Mouse (Mus musculus): Measurements from ENCODE around the gene Fras1.
A peak's percentile ranks its signal among the peaks of the same experiment; 100 is the strongest.

The Fras1 gene

GRCm38 (mm10) chr5:96677498-96677897 lies 303.7 kb downstream of the Fras1 start:
- peak; percentile 5 for DNase-seq (ENCODE audit: low read depth, low spot score)

- no peak for DNase-seq (ENCODE audit: low read depth, low spot score)
Measured at GRCm38 (mm10) chr5:96681085-96681484, 307.3 kb downstream of the Fras1 start.

GRCm38 (mm10) chr5:96682777-96683176 lies 309.0 kb downstream of the Fras1 start:
- no peak for DNase-seq (ENCODE audit: low read depth, low spot score)

- DNase-seq (ENCODE audit: low read depth, low spot score), result no peak
Measured at GRCm38 (mm10) chr5:96688885-96689284, 315.1 kb downstream of the Fras1 start.

- DNase-seq (ENCODE audit: low read depth, low spot score), result no peak
Measured at GRCm38 (mm10) chr5:96698972-96699371, 325.2 kb downstream of the Fras1 start.

- DNase-seq (ENCODE audit: low read depth, low spot score), result no peak
Measured at GRCm38 (mm10) chr5:96702706-96703625, 329.2 kb downstream of the Fras1 start.

GRCm38 (mm10) chr5:96708515-96708914 lies 334.8 kb downstream of the Fras1 start:
- DNase-seq (ENCODE audit: low read depth, low spot score), result no peak

GRCm38 (mm10) chr5:96712089-96712684 lies 338.4 kb downstream of the Fras1 start:
- no peak for DNase-seq (ENCODE audit: low read depth, low spot score)

GRCm38 (mm10) chr5:96712799-96713198 lies 339.0 kb downstream of the Fras1 start:
- no peak for DNase-seq (ENCODE audit: low read depth, low spot score)

- DNase-seq (ENCODE audit: low read depth, low spot score), result no peak
Measured at GRCm38 (mm10) chr5:96716273-96717034, 342.7 kb downstream of the Fras1 start.

- DNase-seq (ENCODE audit: low read depth, low spot score), result no peak
Measured at GRCm38 (mm10) chr5:96717690-96718089, 343.9 kb downstream of the Fras1 start.

- no peak for DNase-seq (ENCODE audit: low read depth, low spot score)
Measured at GRCm38 (mm10) chr5:96718601-96719000, 344.8 kb downstream of the Fras1 start.

GRCm38 (mm10) chr5:96719221-96719620 lies 345.5 kb downstream of the Fras1 start:
- no peak for DNase-seq (ENCODE audit: low read depth, low spot score)

GRCm38 (mm10) chr5:96722690-96723089 lies 348.9 kb downstream of the Fras1 start:
- DNase-seq (ENCODE audit: low read depth, low spot score), result no peak

GRCm38 (mm10) chr5:96739138-96739878 lies 365.6 kb downstream of the Fras1 start:
- DNase-seq (ENCODE audit: low read depth, low spot score), result no peak

- DNase-seq (ENCODE audit: low read depth, low spot score), result no peak
Measured at GRCm38 (mm10) chr5:96747195-96747984, 373.6 kb downstream of the Fras1 start.

- no peak for DNase-seq (ENCODE audit: low read depth, low spot score)
Measured at GRCm38 (mm10) chr5:96757615-96758014, 383.9 kb downstream of the Fras1 start.

- no peak for DNase-seq (ENCODE audit: low read depth, low spot score)
Measured at GRCm38 (mm10) chr5:96762021-96762420, 388.3 kb downstream of the Fras1 start.

GRCm38 (mm10) chr5:96768846-96769471 lies 395.2 kb downstream of the Fras1 start:
- no peak for DNase-seq (ENCODE audit: low read depth, low spot score)
